Mouse (Mus musculus) liver, adult 2 months (tissue): ENCODE measurements at regions not wholly inside any gene's neighbourhood (a gene's known extent, or its start where the extent isn't known, plus 50 kb on each side); places are given as distances from the start of the nearest gene placed in this dataset.

Source experiments
- CTCF ChIP-seq: fragments of 200-500 bp; IDR thresholded peaks from 2 replicates; pipeline ENCODE4 v1.5.1; 2011; ENCODE audit warnings: low read depth, low read length, control low read depth
- POLR2A ChIP-seq: fragments of 200-500 bp; IDR thresholded peaks from 2 replicates; pipeline ENCODE4 v1.6.1; 2011; ENCODE audit warnings: low read length, control low read depth; ENCODE audit not compliant: insufficient read depth; ENCODE audit errors: extremely low read depth

- TF ChIP-seq POLR2A (no peak), CTCF (no peak)
These were observed 139.2 kb upstream of the Trpm3 start for GRCm38 (mm10) chr19:21999621-22000020.
